ENCODE assay signal across 8 mouse cellular contexts in genomic region chr5:135465833-135466291, GRCm38 (mm10).
DNase-seq lines count a peak whose midpoint lies in the region; ATAC-seq and TF ChIP-seq lines count a peak whose summit lies in the region.

No protein-coding gene starts in this region.

- peak; percentile 35; the same call in 1 of the 2 replicates for ATAC-seq in embryonic facial prominence, embryonic 15.5 days (ENCODE audit: insufficient number of reproducible peaks, low FRiP score, low TSS enrichment, low read depth)
- ATAC-seq in heart, embryonic 16.5 days (replicated peaks; ENCODE audit: extremely low read depth, insufficient read depth, low FRiP score): peak; percentile 79

- no peaks in the 10 kb centered on the region; the same call in 1 of the 2 replicates for H3K4me1 ChIP-seq in liver, adult 2 months (ENCODE audit: control insufficient read depth, insufficient read depth, low read length)
- H3K4me1 ChIP-seq in embryonic facial prominence, embryonic 15.5 days: peaks cover 13% of the 10 kb centered on the region
- H3K4me1 ChIP-seq in heart, embryonic 16.5 days (ENCODE audit: control insufficient read depth, insufficient read depth, low read length): no peaks in the 10 kb centered on the region

- H3K9ac ChIP-seq in liver, adult 2 months (ENCODE audit: low read depth, low read length): no peak overlapping the region
- H3K9ac ChIP-seq in embryonic facial prominence, embryonic 15.5 days: no peak overlapping the region
- H3K9ac ChIP-seq in heart, embryonic 16.5 days (ENCODE audit: low read length): no peak overlapping the region

- 0 out of 2 replicates have a peak, but pooled peaks cover 3% of the 10 kb centered on the region for H3K9me3 ChIP-seq in embryonic facial prominence, embryonic 15.5 days (replicated peaks)
- no peaks in the 10 kb centered on the region for H3K9me3 ChIP-seq in heart, embryonic 16.5 days (replicated peaks; ENCODE audit: control insufficient read depth, low read length)

- H3K27me3 ChIP-seq in liver, adult 2 months (ENCODE audit: control insufficient read depth, insufficient read depth, low read length): no peaks in the 10 kb centered on the region
- no peaks in the 10 kb centered on the region for H3K27me3 ChIP-seq in embryonic facial prominence, embryonic 15.5 days
- H3K27me3 ChIP-seq in heart, embryonic 16.5 days (ENCODE audit: control insufficient read depth, insufficient read depth, low read length): no peaks in the 10 kb centered on the region

- peak overlapping the region; percentile 46 for H3K27ac ChIP-seq in liver, adult 2 months (replicated peaks; ENCODE audit: insufficient read depth, low read depth, low read length)
- H3K27ac ChIP-seq in embryonic facial prominence, embryonic 15.5 days (replicated peaks): peak overlapping the region; percentile 69
- peak overlapping the region; percentile 76 for H3K27ac ChIP-seq in heart, embryonic 16.5 days (ENCODE audit: low read length)

- TF ChIP-seq CTCF in liver, adult 2 months (IDR thresholded peaks at IDR 0.05; ENCODE audit: low read depth, low read length): no peak

- no peak overlapping the region for H3K4me2 ChIP-seq in embryonic facial prominence, embryonic 15.5 days (replicated peaks)
- no peak overlapping the region for H3K4me2 ChIP-seq in heart, embryonic 16.5 days (ENCODE audit: low read depth, low read length)

- no peak for TF ChIP-seq POLR2A in liver, adult 2 months (IDR thresholded peaks at IDR 0.05; ENCODE audit: extremely low read depth, insufficient read depth, low read length)

- peak; percentile 20 for DNase-seq in liver, adult 2 months (ENCODE audit: extremely low read depth, low read depth, low spot score)
- DNase-seq in liver: no peak
- DNase-seq in kidney, postnatal 36 days: peak; percentile 38 to 48
- DNase-seq in lung, postnatal 4 days: peak; percentile 35 to 50
- peak; percentile 75 for DNase-seq in testis, postnatal 14 days (ENCODE audit: low spot score)
- DNase-seq in T-cell, adult 2 months (ENCODE audit: low spot score): no peak

- no peaks in the 10 kb centered on the region for H3K36me3 ChIP-seq in liver, adult 2 months (ENCODE audit: control insufficient read depth, insufficient read depth, low read length)
- peaks cover 4% of the 10 kb centered on the region; the same call in 1 of the 2 replicates for H3K36me3 ChIP-seq in embryonic facial prominence, embryonic 15.5 days
- H3K36me3 ChIP-seq in heart, embryonic 16.5 days (ENCODE audit: control insufficient read depth, insufficient read depth): peaks cover 4% of the 10 kb centered on the region

- no peak overlapping the region for H3K4me3 ChIP-seq in liver, adult 2 months (ENCODE audit: insufficient read depth, low read depth, low read length)
- no peak overlapping the region for H3K4me3 ChIP-seq in embryonic facial prominence, embryonic 15.5 days (replicated peaks)
- no peak overlapping the region for H3K4me3 ChIP-seq in heart, embryonic 16.5 days (ENCODE audit: low read length)

- WGBS in liver, adult 2 months: 59% methylated on average over 7 of the region's 7 CpGs
- 34% methylated on average over 7 of the region's 7 CpGs for WGBS in embryonic facial prominence, embryonic 15.5 days
- WGBS in heart, embryonic 16.5 days: 62% methylated on average over 7 of the region's 7 CpGs

- H3K79me2 ChIP-seq in liver, adult 2 months (ENCODE audit: control insufficient read depth, insufficient read depth, low read length): no peaks in the 10 kb centered on the region

Comparison
In these comparisons a context has a peak if more than half of its experiments do, and no peak if none do; other contexts are left out.
1. DNase-seq: peak in liver, adult 2 months (single experiment), kidney, postnatal 36 days (2 of 2), lung, postnatal 4 days (2 of 2) and testis, postnatal 14 days (single experiment); none in liver (single experiment) and T-cell, adult 2 months (single experiment).
2. Peak in every context shown above with its lines, with median percentiles within 50 percentile points of each other: H3K27ac ChIP-seq.